Mouse (Mus musculus) inflammation-experienced regulatory T-cells, adult 6 months (primary cell): ENCODE results near the gene Gar1. TPM values are rescaled to one million over a fixed set of nuclear protein-coding genes. Genes with fewer than 3 reads are reported as not detected.
A peak's percentile ranks its signal among the peaks of the same experiment; 100 is the strongest.

Experiments used
- ATAC-seq: one replicate; pipeline ENCODE4 v1.8.0; 2017
- polyA plus RNA-seq, 3 experiments: library from polyadenylated mRNA; unstranded; fragments of 100-300 nt; shearing (Covaris generic); gene quantifications; one replicate each; pipeline ENCODE4 v1.2.1; 2017

Gar1 gene
- 10 to 100 TPM; 13.5 to 14.1 (median 13.8) TPM for polyA plus RNA-seq

GRCm38 (mm10) chr3:129831035-129831568 is at the start of gene Gar1:
TSS of gene Gar1 (minus strand) at chr3:129831396.
- peak; percentile 92 for ATAC-seq

- no peak for ATAC-seq
Observed at GRCm38 (mm10) chr3:129879913-129880312, 48.7 kb upstream of the Gar1 start.

GRCm38 (mm10) chr3:129879131-129879757 is 48.0 kb upstream of the Gar1 start:
- peak; percentile 2 for ATAC-seq

GRCm38 (mm10) chr3:129878405-129879021 is 47.3 kb upstream of the Gar1 start, which contains the start of gene Pla2g12a:
TSS of gene Pla2g12a (plus strand) at chr3:129878606.
- peak; percentile 84 for ATAC-seq

GRCm38 (mm10) chr3:129877327-129877726 is 46.1 kb upstream of the Gar1 start:
- no peak for ATAC-seq

GRCm38 (mm10) chr3:129863698-129864097 is 32.5 kb upstream of the Gar1 start:
- ATAC-seq, result peak; percentile 46

- no peak for ATAC-seq
Observed at GRCm38 (mm10) chr3:129862592-129862991, 31.4 kb upstream of the Gar1 start.

GRCm38 (mm10) chr3:129846846-129847245 is 15.7 kb upstream of the Gar1 start:
- ATAC-seq, result no peak

- no peak for ATAC-seq
Observed at GRCm38 (mm10) chr3:129845868-129846267, 14.7 kb upstream of the Gar1 start.

- ATAC-seq, result no peak
Observed at GRCm38 (mm10) chr3:129838017-129838416, 6.8 kb upstream of the Gar1 start.

- ATAC-seq, result no peak
Observed at GRCm38 (mm10) chr3:129836965-129837364, 5.8 kb upstream of the Gar1 start.

- no peak for ATAC-seq
Observed at GRCm38 (mm10) chr3:129836051-129836697, 5.0 kb upstream of the Gar1 start.

- ATAC-seq, result no peak
Observed at GRCm38 (mm10) chr3:129835388-129835934, 4.3 kb upstream of the Gar1 start, which contains the start of gene Cfi. TSS of gene Cfi (plus strand) at chr3:129835884.

GRCm38 (mm10) chr3:129830626-129831025 is 570 bp downstream of the Gar1 start:
- ATAC-seq, result peak; percentile 24

- no peak for ATAC-seq
Observed at GRCm38 (mm10) chr3:129827691-129828090, 3.5 kb downstream of the Gar1 start.

- no peak for ATAC-seq
Observed at GRCm38 (mm10) chr3:129826691-129827090, 4.5 kb downstream of the Gar1 start.

GRCm38 (mm10) chr3:129824891-129825290 is 6.3 kb downstream of the Gar1 start:
- ATAC-seq, result no peak

- ATAC-seq, result no peak
Observed at GRCm38 (mm10) chr3:129824146-129824545, 7.0 kb downstream of the Gar1 start.

GRCm38 (mm10) chr3:129823293-129823692 is 7.9 kb downstream of the Gar1 start:
- peak; percentile 91 for ATAC-seq

GRCm38 (mm10) chr3:129822206-129822775 is 8.9 kb downstream of the Gar1 start, which contains the start of gene Rrh:
TSS of gene Rrh (minus strand) at chr3:129822587.
- ATAC-seq, result no peak

- ATAC-seq, result no peak
Observed at GRCm38 (mm10) chr3:129821736-129822135, 9.5 kb downstream of the Gar1 start.

GRCm38 (mm10) chr3:129820847-129821246 is 10.3 kb downstream of the Gar1 start:
- ATAC-seq, result no peak

- no peak for ATAC-seq
Observed at GRCm38 (mm10) chr3:129803765-129804164, 27.4 kb downstream of the Gar1 start, which contains the start of gene Lrit3. TSS of gene Lrit3 (minus strand) at chr3:129804030.
